Mouse (Mus musculus) olfactory bulb, adult 2 months (tissue): ENCODE data around the gene Pde4b.

ENCODE experiments used
- CTCF ChIP-seq: fragments of 200-500 bp; IDR thresholded peaks from 2 replicates; pipeline ENCODE4 v1.5.1; 2012; ENCODE audit warnings: low read depth, mild to moderate bottlenecking, low read length, moderate library complexity; ENCODE audit not compliant: insufficient read depth
- POLR2A ChIP-seq: fragments of 200-500 bp; IDR thresholded peaks from 2 replicates; pipeline ENCODE4 v1.6.1; 2012; ENCODE audit warnings: mild to moderate bottlenecking, low read depth, low read length, moderate library complexity; ENCODE audit not compliant: insufficient read depth

DNA sequence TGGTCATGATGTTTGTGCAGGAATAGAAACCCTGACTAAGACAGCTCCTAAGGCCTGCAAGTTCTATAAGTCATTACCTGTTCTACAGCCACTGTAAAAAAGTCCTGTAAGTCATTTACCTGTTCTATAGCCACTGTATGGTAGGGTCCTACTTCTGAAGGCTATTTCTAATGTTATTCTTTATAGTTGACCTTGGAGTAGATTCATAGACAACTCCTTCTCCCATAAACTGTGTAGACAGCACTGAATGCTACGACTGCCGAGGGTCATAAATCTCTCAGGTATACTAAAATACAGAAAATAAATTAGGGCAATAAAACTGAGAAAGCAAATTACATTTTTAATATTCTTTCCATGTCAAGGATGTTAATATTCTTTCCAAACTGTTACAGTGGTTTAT is 26.0 kb upstream of the Pde4b start:
- TF ChIP-seq POLR2A (no peak), CTCF (no peak)
